Mouse (Mus musculus) brown adipose tissue, adult 24 weeks (tissue): ENCODE measurements around the gene Chst8. TPM values are rescaled to one million over a fixed set of nuclear protein-coding genes. Genes with fewer than 3 reads are reported as not detected.
A peak's percentile ranks its signal among the peaks of the same experiment; 100 is the strongest.

Experiments used
- H3K27ac ChIP-seq: fragments of 200-500 bp; replicated peaks from 2 replicates; pipeline ENCODE4 v1.5.1; 2012; ENCODE audit warnings: low read depth, mild to moderate bottlenecking, low read length
- H3K4me1 ChIP-seq: fragments of 200-500 bp; 2 replicates; pipeline ENCODE4 v1.6.1; 2012; ENCODE audit warnings: low read length, mixed read lengths; ENCODE audit not compliant: control insufficient read depth, insufficient read depth, insufficient read length
- H3K4me3 ChIP-seq: fragments of 200-500 bp; 2 replicates; pipeline ENCODE4 v1.5.1; 2012; ENCODE audit warnings: low read depth, mild to moderate bottlenecking, low read length, moderate library complexity; ENCODE audit not compliant: insufficient read depth
- polyA plus RNA-seq: library from polyadenylated mRNA; stranded (reverse); fragments of >200 nt; gene quantifications from 2 replicates; pipeline ENCODE4 v1.2.4, GENCODE M21; 2012; ENCODE audit not compliant: missing spikeins, insufficient read depth, insufficient read length

Gene Chst8
- polyA plus RNA-seq, 1 experiment, result 2.0 TPM

- H3K4me3 ChIP-seq, result no peak overlapping the region
- H3K27ac ChIP-seq, result no peak overlapping the region
- no peaks in the 10 kb centered on the region for H3K4me1 ChIP-seq
Measured at GRCm38 (mm10) chr7:34814801-34815200, 2.3 kb upstream of the Chst8 start.

DNA sequence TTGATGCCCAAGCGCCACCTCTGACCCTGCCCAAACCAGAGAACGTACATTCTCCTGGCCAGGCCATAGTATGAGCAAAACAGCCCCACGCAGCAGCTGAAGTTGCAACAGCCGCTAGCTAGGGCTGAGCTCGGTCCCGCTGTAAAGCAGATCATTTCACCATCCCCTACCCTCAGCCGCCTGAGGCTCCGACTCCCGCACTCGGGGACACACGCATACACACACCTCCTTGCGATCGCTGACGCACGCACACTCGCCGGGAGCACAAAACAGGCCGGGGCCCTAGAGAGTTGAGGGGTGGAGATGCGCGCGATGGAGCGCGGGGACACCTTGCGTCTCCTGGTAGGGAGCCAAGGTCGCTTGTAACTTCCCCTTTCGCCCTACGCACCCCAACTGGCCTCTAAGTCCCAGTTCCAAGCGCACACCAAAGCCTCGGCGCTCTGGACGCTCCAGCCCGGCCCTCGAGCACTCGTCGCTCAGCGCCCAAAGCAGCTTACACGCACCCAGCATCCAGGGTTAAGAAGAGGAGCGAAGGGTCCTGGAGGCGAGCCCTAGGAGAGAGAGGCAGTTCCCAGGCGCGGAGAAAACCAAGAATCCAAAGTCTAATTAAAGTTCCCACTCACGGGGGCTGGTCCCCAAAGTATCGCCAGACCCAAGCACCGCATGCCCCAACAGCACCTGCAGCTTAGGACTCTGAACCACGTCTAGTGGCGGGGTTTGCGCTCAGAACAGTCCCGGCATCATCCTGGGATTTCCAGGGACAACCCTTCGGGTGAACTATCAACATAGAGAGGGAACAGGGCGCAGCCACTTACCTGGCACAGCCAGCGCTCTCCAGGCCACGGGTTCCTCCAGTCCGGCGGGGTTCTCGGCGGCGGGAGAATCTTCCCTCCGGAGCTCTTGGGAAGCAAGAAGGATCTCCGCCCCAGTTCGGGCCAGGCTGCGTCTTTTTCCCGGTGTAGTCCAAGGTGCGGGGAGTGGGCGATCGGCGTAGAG is 682 bp downstream of the Chst8 start:
- H3K27ac ChIP-seq, result no peak overlapping the region
- no peaks in the 10 kb centered on the region for H3K4me1 ChIP-seq
- peak overlapping the region; percentile 53 for H3K4me3 ChIP-seq

GRCm38 (mm10) chr7:34811060-34811459 is 1.5 kb downstream of the Chst8 start:
- H3K4me1 ChIP-seq, result no peaks in the 10 kb centered on the region
- H3K27ac ChIP-seq, result no peak overlapping the region
- H3K4me3 ChIP-seq, result no peak overlapping the region

- no peak overlapping the region for H3K4me3 ChIP-seq
- H3K4me1 ChIP-seq, result no peaks in the 10 kb centered on the region
- H3K27ac ChIP-seq, result no peak overlapping the region
Measured at GRCm38 (mm10) chr7:34806307-34806706, 6.2 kb downstream of the Chst8 start.

GRCm38 (mm10) chr7:34805691-34806205 is 6.8 kb downstream of the Chst8 start:
- no peaks in the 10 kb centered on the region for H3K4me1 ChIP-seq
- H3K27ac ChIP-seq, result no peak overlapping the region
- no peak overlapping the region for H3K4me3 ChIP-seq

DNA sequence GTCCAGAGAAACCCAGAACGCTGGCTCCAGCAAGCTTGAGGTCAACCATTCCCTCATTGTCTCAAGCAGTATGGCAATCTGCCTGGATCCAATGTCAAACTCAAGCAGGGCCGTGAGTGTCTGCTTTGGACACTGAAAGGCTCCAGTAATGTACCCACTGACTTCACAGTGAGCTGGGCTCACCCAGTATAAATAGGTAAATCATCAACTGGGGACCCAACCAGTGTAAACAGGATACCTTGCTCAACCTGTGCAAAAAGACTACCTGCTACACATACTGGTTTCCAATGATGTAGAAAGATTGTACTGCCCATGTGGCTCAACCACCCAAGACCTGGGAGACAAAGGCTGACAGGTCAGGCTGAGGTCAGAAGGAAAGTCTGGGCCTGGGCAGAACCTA is 7.5 kb downstream of the Chst8 start:
- no peak overlapping the region for H3K27ac ChIP-seq
- no peaks in the 10 kb centered on the region for H3K4me1 ChIP-seq
- H3K4me3 ChIP-seq, result no peak overlapping the region

- H3K4me1 ChIP-seq, result no peaks in the 10 kb centered on the region; the same call in 1 of the 2 replicates
- H3K4me3 ChIP-seq, result no peak overlapping the region
- no peak overlapping the region for H3K27ac ChIP-seq
Measured at GRCm38 (mm10) chr7:34799950-34800511, 12.5 kb downstream of the Chst8 start.

- Histone ChIP-seq H3K27ac (no peak overlapping the region), H3K4me1 (no peaks in the 10 kb centered on the region; the same call in 1 of the 2 replicates), H3K4me3 (no peak overlapping the region)
Measured at GRCm38 (mm10) chr7:34799404-34799771, 13.1 kb downstream of the Chst8 start.

DNA sequence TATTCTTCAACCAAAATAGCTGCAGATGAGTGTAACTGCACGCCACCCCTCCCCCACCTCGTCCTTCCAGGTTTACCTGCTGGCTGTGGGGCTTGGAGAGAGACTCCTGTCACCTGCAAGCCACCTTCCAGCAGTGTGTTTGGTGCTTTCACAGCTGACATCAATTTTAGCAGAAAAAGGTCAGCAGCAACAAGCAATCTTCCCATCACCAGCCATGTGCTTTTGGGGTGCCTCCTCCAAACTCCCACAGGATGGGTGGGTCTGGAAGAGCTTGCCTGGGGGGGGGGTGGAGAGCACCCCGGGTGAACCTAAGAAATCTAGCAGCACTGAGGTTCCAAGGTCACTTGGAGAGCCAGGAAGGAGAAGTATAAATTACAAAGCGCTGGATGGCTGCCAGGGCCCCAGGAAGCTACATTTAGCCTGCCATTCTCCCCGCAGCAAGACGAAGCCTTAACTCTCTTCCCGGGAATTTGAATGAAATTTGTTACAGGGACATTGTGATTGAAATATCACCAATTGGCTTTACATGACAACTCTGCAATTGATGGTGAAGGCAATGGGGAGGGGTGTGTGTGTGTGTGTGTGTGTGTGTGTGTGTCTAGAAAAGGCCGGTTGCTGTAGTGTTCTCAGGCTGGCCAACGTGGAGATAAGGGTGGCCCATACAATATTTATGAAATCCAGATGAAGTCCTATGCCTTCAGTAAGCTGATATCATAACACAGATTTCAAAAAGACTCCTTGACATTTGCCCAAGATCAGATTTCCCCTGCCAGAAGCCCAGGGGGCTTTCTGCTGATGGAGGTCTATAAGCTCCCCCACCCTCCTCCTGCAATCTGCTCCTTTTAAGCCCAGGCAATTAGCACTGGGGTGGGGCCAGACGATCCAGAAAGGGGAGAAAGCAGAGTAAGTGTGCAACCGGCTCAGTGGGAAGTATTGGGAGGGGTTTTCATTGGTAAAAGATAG is 13.8 kb downstream of the Chst8 start:
- Histone ChIP-seq H3K4me3 (no peak overlapping the region), H3K4me1 (no peaks in the 10 kb centered on the region; the same call in 1 of the 2 replicates), H3K27ac (no peak overlapping the region)

DNA sequence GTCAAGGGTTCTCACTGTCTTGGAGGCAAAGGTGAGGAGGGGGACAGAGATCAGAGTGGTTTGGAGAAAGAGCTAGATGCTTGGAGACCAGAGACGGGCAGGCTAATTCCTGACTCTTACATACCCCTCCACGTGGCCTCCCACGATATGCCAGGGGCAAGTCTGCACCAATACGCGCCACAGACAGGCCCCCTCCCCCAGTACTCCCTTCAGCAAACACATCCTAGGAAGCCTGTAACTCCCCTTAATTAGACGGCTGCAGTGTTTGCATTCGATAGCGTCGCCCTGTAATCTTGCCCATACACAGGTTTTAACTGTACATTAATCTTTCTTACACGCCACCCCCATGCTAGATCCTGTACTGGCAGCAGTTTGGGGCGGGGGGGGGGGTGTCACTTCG is 14.5 kb downstream of the Chst8 start:
- H3K4me1 ChIP-seq, result no peaks in the 10 kb centered on the region; the same call in 1 of the 2 replicates
- H3K4me3 ChIP-seq, result no peak overlapping the region
- H3K27ac ChIP-seq, result no peak overlapping the region

DNA sequence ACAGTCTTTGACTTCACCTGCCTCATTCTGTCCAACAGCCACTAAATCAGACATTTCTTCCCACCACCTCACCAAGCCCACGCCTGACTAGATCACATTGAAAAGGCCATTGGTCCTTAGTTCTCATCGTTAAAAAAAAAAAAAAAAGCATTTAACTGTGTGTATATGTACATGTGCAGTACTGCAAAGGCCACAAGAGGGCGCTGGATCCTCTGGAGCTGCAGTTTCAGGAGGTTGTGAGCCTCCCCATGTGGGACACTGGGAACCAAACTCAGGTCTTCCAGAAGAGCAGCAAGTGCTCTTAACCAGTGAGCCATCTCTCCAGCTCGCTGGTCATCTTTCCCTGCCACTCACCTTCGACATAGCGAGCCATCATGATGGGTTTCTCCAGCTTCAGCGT is 22.1 kb downstream of the Chst8 start:
- Histone ChIP-seq H3K4me1 (no peaks in the 10 kb centered on the region), H3K27ac (no peak overlapping the region), H3K4me3 (no peak overlapping the region)

- no peak overlapping the region for H3K27ac ChIP-seq
- no peaks in the 10 kb centered on the region for H3K4me1 ChIP-seq
- H3K4me3 ChIP-seq, result no peak overlapping the region
Measured at GRCm38 (mm10) chr7:34787171-34787570, 25.3 kb downstream of the Chst8 start.

DNA sequence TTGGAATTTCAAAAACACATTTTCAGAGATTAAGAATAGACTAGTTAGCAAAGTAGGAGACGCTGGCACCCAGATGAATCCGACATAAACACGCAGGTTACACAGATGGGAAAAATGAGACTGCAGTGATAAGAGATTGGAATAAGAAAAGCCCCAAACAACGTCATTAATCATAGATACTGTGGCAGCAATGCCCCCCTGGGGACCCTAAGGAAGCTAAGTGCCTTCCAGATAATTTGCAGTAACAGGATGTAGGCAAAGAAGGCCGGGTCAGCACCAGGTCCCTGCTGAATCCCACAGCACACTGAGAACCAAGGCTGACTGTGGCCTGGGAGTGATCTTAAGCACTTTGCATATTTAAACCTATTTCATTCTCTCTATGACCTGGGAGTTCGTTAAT is 27.5 kb downstream of the Chst8 start:
- H3K4me1 ChIP-seq, result no peaks in the 10 kb centered on the region
- no peak overlapping the region for H3K4me3 ChIP-seq
- no peak overlapping the region for H3K27ac ChIP-seq

DNA sequence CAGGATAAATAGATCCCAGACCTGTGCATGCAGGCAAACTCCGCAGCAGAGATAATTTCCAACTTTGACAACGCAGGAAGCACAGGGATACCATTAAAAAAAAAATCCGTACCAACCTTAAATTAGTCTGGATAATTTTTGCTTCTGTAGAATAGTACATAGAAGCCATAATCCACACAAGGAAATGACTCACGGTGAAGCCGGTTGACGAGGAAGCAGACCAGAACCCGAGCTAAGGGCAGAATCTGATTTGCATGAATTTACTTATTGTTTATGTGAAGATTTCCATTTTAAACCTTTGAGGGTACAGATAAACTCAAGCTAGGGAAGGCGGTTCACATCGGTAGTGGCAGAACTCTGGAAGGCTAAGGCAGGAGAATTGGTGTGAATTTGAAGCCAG is 28.0 kb downstream of the Chst8 start:
- Histone ChIP-seq H3K4me3 (no peak overlapping the region), H3K4me1 (no peaks in the 10 kb centered on the region), H3K27ac (no peak overlapping the region)

DNA sequence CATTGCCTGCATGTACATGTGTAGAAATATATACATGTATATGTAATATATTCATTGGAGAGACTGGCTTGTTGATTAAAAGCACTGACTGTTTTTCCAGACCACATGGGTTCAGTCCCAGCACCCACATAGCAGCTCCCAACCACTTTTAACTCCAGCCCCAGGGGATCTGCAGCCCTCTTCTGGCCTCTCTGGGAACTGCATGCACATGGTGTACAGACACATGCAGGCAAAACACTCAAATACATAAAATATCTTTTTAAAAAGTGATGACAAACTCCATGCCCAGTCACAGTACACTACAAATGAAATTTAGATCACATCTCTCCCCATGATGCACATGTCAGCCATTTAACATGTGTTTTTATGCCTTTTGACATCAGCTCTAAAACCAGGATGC is 30.5 kb downstream of the Chst8 start:
- no peaks in the 10 kb centered on the region for H3K4me1 ChIP-seq
- H3K27ac ChIP-seq, result no peak overlapping the region
- no peak overlapping the region for H3K4me3 ChIP-seq
